Mouse (Mus musculus) layer of hippocampus, adult 18-20 months (tissue): ENCODE data around the gene Dvl2. TPM values are rescaled to one million over a fixed set of nuclear protein-coding genes. Genes with fewer than 3 reads are reported as not detected.

Source experiments
- microRNA-seq, 2 experiments: library from miRNA; unstranded; fragments of <30 nt; microRNA quantifications; one replicate each; pipeline ENCODE4 v1.2.0; 2021
- total RNA-seq, 2 experiments: library from RNA; stranded (reverse); gene quantifications; 2 replicates each; pipeline ENCODE4 v1.2.3; 2021

The Dvl2 gene
- total RNA-seq, 2 experiments from 2014 or later = 33.0 to 38.7 TPM

Small RNAs within 50 kb of the gene (microRNA-seq; reads per million reads assigned to microRNA genes)
- gene Gm44349 (0 reads per million in 2 experiments), gene Mir324 (6,279 to 6,581 reads per million in 2 experiments)

Other genes starting within 250 kb of the Dvl2 start
- 10 to 100 TPM; 55.6 to 55.9 TPM for gene Polr2a, start 242.0 kb upstream of the Dvl2 start, total RNA-seq
- not detected for gene Slc35g3, start 238.6 kb upstream of the Dvl2 start, total RNA-seq
- gene Zbtb4, start 234.7 kb upstream of the Dvl2 start, total RNA-seq = 100 to 1,000 TPM; 147 to 152 TPM
- 1 to 10 TPM in 1 of 2 experiments, under 1 TPM in 1; 0.52 to 1.0 TPM for gene Chrnb1, start 204.7 kb upstream of the Dvl2 start, total RNA-seq
- gene Fgf11, start 198.7 kb upstream of the Dvl2 start, total RNA-seq = 10 to 100 TPM; 27.4 to 27.6 TPM
- gene Tmem102, start 195.0 kb upstream of the Dvl2 start, total RNA-seq = not detected
- not detected for gene Gm39566, start 185.3 kb upstream of the Dvl2 start, total RNA-seq
- gene Spem2, start 182.1 kb upstream of the Dvl2 start, total RNA-seq = not detected
- under 1 TPM in 1 of 2 experiments, not detected in 1; 0.62 TPM for gene Spem1, start 178.4 kb upstream of the Dvl2 start, total RNA-seq
- 100 to 1,000 TPM; 191 to 196 TPM for gene Nlgn2, start 162.8 kb upstream of the Dvl2 start, total RNA-seq
- gene Tmem256, start 162.1 kb upstream of the Dvl2 start, total RNA-seq = 100 to 1,000 TPM; 110 to 117 TPM
- gene Plscr3, start 154.2 kb upstream of the Dvl2 start, total RNA-seq = 10 to 100 TPM; 15.9 to 16.1 TPM
- gene Tnk1, start 141.9 kb upstream of the Dvl2 start, total RNA-seq = not detected
- not detected for gene Tmem95, start 122.6 kb upstream of the Dvl2 start, total RNA-seq
- gene Kctd11, start 119.2 kb upstream of the Dvl2 start, total RNA-seq = 1 to 10 TPM; 1.3 to 1.4 TPM
- gene Acap1, start 105.1 kb upstream of the Dvl2 start, total RNA-seq = not detected
- gene 2810408A11Rik, start 99.6 kb upstream of the Dvl2 start, total RNA-seq = under 1 TPM; 0.17 to 0.58 TPM
- gene Neurl4, start 99.5 kb upstream of the Dvl2 start, total RNA-seq = 100 to 1,000 TPM; 108 to 114 TPM
- 10 to 100 TPM; 35.7 to 36.1 TPM for gene Gps2, start 86.7 kb upstream of the Dvl2 start, total RNA-seq
- 100 to 1,000 TPM; 438 to 463 TPM for gene Eif5a, start 78.6 kb upstream of the Dvl2 start, total RNA-seq
- 1 to 10 TPM; 8.7 to 9.2 TPM for gene Ybx2, start 64.8 kb upstream of the Dvl2 start, total RNA-seq
- gene Slc2a4, start 52.4 kb upstream of the Dvl2 start, total RNA-seq = 1 to 10 TPM; 3.4 to 3.5 TPM
- gene Cldn7, start 35.8 kb upstream of the Dvl2 start, total RNA-seq = not detected
- gene Ctdnep1, start 19.4 kb upstream of the Dvl2 start, total RNA-seq = 100 to 1,000 TPM; 110 to 111 TPM
- gene Elp5, start 18.1 kb upstream of the Dvl2 start, total RNA-seq = 10 to 100 TPM; 76.7 to 80.1 TPM
- 100 to 1,000 TPM; 238 to 240 TPM for gene Gabarap, start 9.5 kb upstream of the Dvl2 start, total RNA-seq
- 10 to 100 TPM; 50.3 TPM for gene Phf23, start 4.8 kb upstream of the Dvl2 start, total RNA-seq
- 10 to 100 TPM; 56.4 to 67.1 TPM for gene Acadvl, start 14.8 kb downstream of the Dvl2 start, total RNA-seq
- 100 to 1,000 TPM; 846 to 862 TPM for gene Dlg4, start 16.3 kb downstream of the Dvl2 start, total RNA-seq
- gene Asgr1, start 53.5 kb downstream of the Dvl2 start, total RNA-seq = under 1 TPM; 0.84 to 0.99 TPM
- gene Asgr2, start 92.0 kb downstream of the Dvl2 start, total RNA-seq = not detected
- under 1 TPM; 0.45 to 0.66 TPM for gene Mgl2, start 129.7 kb downstream of the Dvl2 start, total RNA-seq
- under 1 TPM; 0.71 to 0.92 TPM for gene Clec10a, start 155.6 kb downstream of the Dvl2 start, total RNA-seq
- gene Slc16a11, start 212.2 kb downstream of the Dvl2 start, total RNA-seq = 10 to 100 TPM; 28.6 to 30.6 TPM
- 1 to 10 TPM; 6.2 to 9.0 TPM for gene Slc16a13, start 220.5 kb downstream of the Dvl2 start, total RNA-seq
- 1 to 10 TPM in 1 of 2 experiments, under 1 TPM in 1; 0.92 to 1.1 TPM for gene Bcl6b, start 229.2 kb downstream of the Dvl2 start, total RNA-seq
- 10 to 100 TPM; 39.7 to 45.9 TPM for gene 0610010K14Rik, start 237.3 kb downstream of the Dvl2 start, total RNA-seq
- 1 to 10 TPM; 5.6 to 6.7 TPM for gene Gm21988, start 239.2 kb downstream of the Dvl2 start, total RNA-seq
- gene Rnasek, start 239.2 kb downstream of the Dvl2 start, total RNA-seq = 100 to 1,000 TPM; 262 to 272 TPM